Mouse (Mus musculus) heart, embryonic 16.5 days (tissue): ENCODE data around the gene Maml3. TPM values are rescaled to one million over a fixed set of nuclear protein-coding genes. Genes with fewer than 3 reads are reported as not detected.

Source experiments
- ATAC-seq: fragments of 200-750 bp; cut with Nextera tagmentation; replicated peaks from 2 replicates; pipeline ENCODE4 v1.8.0; 2017; ENCODE audit warnings: moderate number of reproducible peaks; ENCODE audit not compliant: insufficient read depth, low FRiP score; ENCODE audit errors: extremely low read depth
- H3K27ac ChIP-seq: fragments of 300-500 bp; sonication (generic); 2 replicates; pipeline ENCODE4 v1.5.1; 2014; ENCODE audit warnings: mild to moderate bottlenecking, low read length, control low read depth, moderate library complexity
- H3K27me3 ChIP-seq: fragments of 300-500 bp; sonication (generic); 2 replicates; pipeline ENCODE4 v1.6.1; 2014; ENCODE audit warnings: low read length, mixed read lengths; ENCODE audit not compliant: control insufficient read depth, insufficient read depth
- H3K36me3 ChIP-seq: fragments of 300-500 bp; sonication (generic); 2 replicates; pipeline ENCODE4 v1.6.1; 2014; ENCODE audit not compliant: control insufficient read depth, insufficient read depth
- H3K4me1 ChIP-seq: fragments of 300-500 bp; sonication (generic); 2 replicates; pipeline ENCODE4 v1.6.1; 2014; ENCODE audit warnings: low read length, mixed read lengths; ENCODE audit not compliant: control insufficient read depth, insufficient read depth
- H3K4me2 ChIP-seq: fragments of 300-500 bp; sonication (generic); 2 replicates; pipeline ENCODE4 v1.6.1; 2014; ENCODE audit warnings: low read depth, mild to moderate bottlenecking, control low read depth, low read length
- H3K4me3 ChIP-seq: fragments of 300-500 bp; sonication (generic); 2 replicates; pipeline ENCODE4 v1.5.1; 2014; ENCODE audit warnings: mild to moderate bottlenecking, control low read depth, low read length
- H3K9ac ChIP-seq: fragments of 300-500 bp; sonication (generic); 2 replicates; pipeline ENCODE4 v1.6.1; 2014; ENCODE audit warnings: low read length, control low read depth
- H3K9me3 ChIP-seq: fragments of 300-500 bp; sonication (generic); replicated peaks from 2 replicates; pipeline ENCODE4 v1.6.1; 2016; ENCODE audit warnings: low read length; ENCODE audit not compliant: control insufficient read depth
- WGBS: fragments of 180-500 bp; shearing (Covaris S2); extraction: QIAGEN DNeasy Blood & Tissue Kit; methylation state at CpG from one replicate; pipeline ENCODE4 v1.1.7; 2014; 5-methylcytosine and 5-hydroxymethylcytosine counted together
- polyA plus RNA-seq: library from polyadenylated mRNA; unstranded; fragments of >200 nt; fragmentation: Nextera tagmentation; extraction: Ambion mirVana; gene quantifications from 2 replicates; pipeline ENCODE4 v1.2.1, GENCODE M21; 2015

The Maml3 gene
- polyA plus RNA-seq, 1 experiment from 2014 or later = 2.6 TPM

DNA sequence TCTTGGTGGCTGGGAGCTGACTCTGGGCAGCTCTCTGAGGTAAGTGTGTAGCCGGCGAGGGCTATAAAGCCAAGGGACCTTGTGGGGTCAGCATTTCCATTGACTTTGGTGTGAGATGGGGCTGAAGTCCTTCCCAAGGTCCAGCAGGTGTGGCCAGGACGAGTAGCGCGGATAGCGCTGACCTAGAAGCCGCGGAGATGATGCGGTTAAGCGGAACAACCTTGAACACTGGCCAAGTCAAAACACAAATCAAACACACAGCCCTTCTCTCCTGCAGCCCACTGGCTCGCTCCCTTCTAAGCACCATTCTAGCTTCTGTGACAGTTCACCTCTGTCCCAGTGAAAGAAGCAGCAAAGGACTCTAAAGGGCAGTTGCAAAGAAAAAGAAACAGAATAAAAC, 225.7 kb downstream of the Maml3 start:
- no peaks in the 10 kb centered on the region for H3K27me3 ChIP-seq
- H3K4me2 ChIP-seq = no peak overlapping the region
- WGBS = 84% methylated on average over 11 of the region's 11 CpGs
- ATAC-seq = no peak
- H3K9ac ChIP-seq = no peak overlapping the region
- no peaks in the 10 kb centered on the region for H3K36me3 ChIP-seq
- H3K4me3 ChIP-seq = no peak overlapping the region
- H3K9me3 ChIP-seq = no peaks in the 10 kb centered on the region
- H3K27ac ChIP-seq = peak overlapping the region; percentile 21; the same call in 1 of the 2 replicates
- H3K4me1 ChIP-seq = peaks cover 29% of the 10 kb centered on the region

DNA sequence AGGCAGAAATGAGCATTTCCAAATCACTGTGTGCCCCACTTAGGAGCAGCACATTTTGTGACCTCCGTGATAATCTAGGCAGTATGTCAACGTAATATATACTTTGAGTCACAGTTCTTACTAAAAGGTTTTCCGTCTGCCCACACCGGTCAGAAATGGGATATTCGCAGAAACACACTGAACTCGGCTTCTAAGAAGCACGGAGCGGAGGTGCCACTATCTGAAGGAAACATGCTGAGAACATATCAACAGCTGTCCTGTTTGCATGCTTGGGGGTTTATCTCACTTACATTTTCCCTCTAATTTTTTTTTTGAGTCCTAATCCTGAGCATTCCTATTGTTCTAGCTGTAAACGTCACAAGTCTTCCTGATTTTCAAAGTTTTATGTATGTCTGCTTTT, 226.3 kb downstream of the Maml3 start:
- WGBS = 66% methylated on average over 9 of the region's 9 CpGs
- no peaks in the 10 kb centered on the region for H3K27me3 ChIP-seq
- H3K4me3 ChIP-seq = no peak overlapping the region
- no peaks in the 10 kb centered on the region for H3K36me3 ChIP-seq
- ATAC-seq = no peak
- H3K9me3 ChIP-seq = no peaks in the 10 kb centered on the region
- peaks cover 33% of the 10 kb centered on the region for H3K4me1 ChIP-seq
- no peak overlapping the region for H3K27ac ChIP-seq
- H3K4me2 ChIP-seq = no peak overlapping the region
- H3K9ac ChIP-seq = no peak overlapping the region

DNA sequence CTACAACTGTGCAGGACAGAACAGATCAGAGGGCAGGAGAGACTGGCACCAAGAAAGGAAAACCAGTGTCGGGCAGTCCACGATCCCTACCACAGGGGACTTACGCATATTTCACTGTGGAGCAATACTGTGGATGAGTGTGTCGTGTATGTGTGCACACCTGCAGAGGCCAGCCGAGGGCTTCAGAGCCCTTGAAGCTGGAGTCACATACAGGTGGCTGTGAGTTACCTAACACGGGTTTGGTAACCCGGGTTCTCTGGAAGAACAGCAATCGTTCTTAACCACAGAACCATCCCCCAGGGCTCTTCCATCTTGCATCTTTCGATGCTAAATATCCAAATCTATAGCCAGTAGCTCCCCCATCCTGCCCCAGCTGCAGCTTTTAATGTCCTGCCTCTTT, 228.1 kb downstream of the Maml3 start:
- WGBS = 90% methylated on average over 9 of the region's 9 CpGs

DNA sequence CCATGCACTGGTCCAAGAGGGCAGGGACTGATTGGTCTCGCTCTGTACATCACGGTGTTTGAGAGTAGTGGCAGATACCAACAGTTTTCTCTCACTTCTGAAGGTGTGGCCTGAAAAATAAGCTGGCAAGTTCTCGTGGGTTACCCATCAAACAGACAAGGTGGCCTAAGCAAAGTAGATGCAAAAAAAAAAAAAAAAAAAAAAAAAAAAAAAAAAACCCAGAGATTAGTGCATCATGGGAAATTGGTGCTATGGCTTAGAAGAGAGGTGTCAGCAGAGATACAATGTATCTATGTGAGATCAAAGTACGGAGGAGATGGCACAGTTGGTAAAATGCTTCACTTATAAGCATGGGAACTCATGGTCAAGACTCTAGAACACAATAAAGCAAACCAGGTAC, 229.2 kb downstream of the Maml3 start:
- Histone ChIP-seq H3K9ac (no peak overlapping the region), H3K4me3 (no peak overlapping the region), H3K4me1 (peaks cover 16% of the 10 kb centered on the region; the same call in 1 of the 2 replicates), H3K4me2 (no peak overlapping the region), H3K27me3 (no peaks in the 10 kb centered on the region), H3K9me3 (no peaks in the 10 kb centered on the region), H3K36me3 (no peaks in the 10 kb centered on the region), H3K27ac (no peak overlapping the region)
- WGBS = 87% methylated on average over 4 of the region's 4 CpGs
- no peak for ATAC-seq

More for the DNA sequence above, 228.1 kb downstream of the Maml3 start:
- no peaks in the 10 kb centered on the region for H3K9me3 ChIP-seq
- H3K36me3 ChIP-seq = no peaks in the 10 kb centered on the region
- ATAC-seq = no peak
- H3K27me3 ChIP-seq = no peaks in the 10 kb centered on the region
- H3K4me2 ChIP-seq = no peak overlapping the region
- H3K4me3 ChIP-seq = no peak overlapping the region
- H3K9ac ChIP-seq = no peak overlapping the region
- H3K27ac ChIP-seq = no peak overlapping the region
- peaks cover 25% of the 10 kb centered on the region for H3K4me1 ChIP-seq

- Histone ChIP-seq H3K9ac (no peak overlapping the region), H3K27ac (no peak overlapping the region), H3K9me3 (no peaks in the 10 kb centered on the region), H3K4me1 (peaks cover 14% of the 10 kb centered on the region), H3K4me2 (no peak overlapping the region), H3K27me3 (no peaks in the 10 kb centered on the region), H3K4me3 (no peak overlapping the region), H3K36me3 (no peaks in the 10 kb centered on the region)
- no peak for ATAC-seq
- 45% methylated on average over 3 of the region's 3 CpGs for whole genome bisulfite sequencing
Measured at GRCm38 (mm10) chr3:51874252-51874651, 230.6 kb downstream of the Maml3 start.

DNA sequence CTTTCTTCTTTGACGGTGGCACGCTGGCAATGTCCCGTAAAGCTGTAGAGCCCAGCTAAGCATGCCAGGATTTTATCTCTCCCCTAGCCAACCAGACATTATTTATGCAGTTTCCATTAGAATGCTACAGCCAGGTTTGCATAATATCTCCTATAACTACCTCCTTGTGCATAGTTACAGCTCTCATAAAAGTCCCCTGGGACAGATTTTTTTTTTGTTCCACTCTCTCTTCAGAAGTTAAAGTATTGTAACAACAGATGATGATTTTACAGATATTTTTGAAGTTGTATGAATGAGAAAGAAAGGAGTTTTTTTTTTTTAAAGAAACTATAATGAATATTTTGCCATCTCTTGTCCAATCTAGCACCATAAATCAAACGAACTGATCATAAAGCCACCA, 232.1 kb downstream of the Maml3 start:
- no peak overlapping the region for H3K27ac ChIP-seq
- whole genome bisulfite sequencing = 74% methylated on average over 4 of the region's 4 CpGs
- no peak overlapping the region for H3K9ac ChIP-seq
- no peak overlapping the region for H3K4me3 ChIP-seq
- H3K9me3 ChIP-seq = no peaks in the 10 kb centered on the region
- no peaks in the 10 kb centered on the region for H3K36me3 ChIP-seq
- H3K4me2 ChIP-seq = no peak overlapping the region
- peaks cover 19% of the 10 kb centered on the region for H3K4me1 ChIP-seq
- no peak for ATAC-seq
- no peaks in the 10 kb centered on the region for H3K27me3 ChIP-seq

- no peaks in the 10 kb centered on the region for H3K9me3 ChIP-seq
- no peaks in the 10 kb centered on the region for H3K36me3 ChIP-seq
- H3K27ac ChIP-seq = no peak overlapping the region
- no peak overlapping the region for H3K4me3 ChIP-seq
- H3K4me1 ChIP-seq = peaks cover 19% of the 10 kb centered on the region
- no peak overlapping the region for H3K4me2 ChIP-seq
- WGBS = 74% methylated on average over 4 of the region's 4 CpGs
- H3K27me3 ChIP-seq = no peaks in the 10 kb centered on the region
- no peak overlapping the region for H3K9ac ChIP-seq
- ATAC-seq = no peak
Measured at GRCm38 (mm10) chr3:51871346-51871745, 233.5 kb downstream of the Maml3 start.

GRCm38 (mm10) chr3:51869980-51870379, 234.9 kb downstream of the Maml3 start:
- WGBS = 72% methylated on average over 6 of the region's 6 CpGs
- no peak for ATAC-seq
- Histone ChIP-seq H3K27ac (no peak overlapping the region), H3K4me2 (no peak overlapping the region), H3K9ac (no peak overlapping the region), H3K4me1 (peaks cover 19% of the 10 kb centered on the region), H3K27me3 (no peaks in the 10 kb centered on the region), H3K9me3 (no peaks in the 10 kb centered on the region), H3K4me3 (no peak overlapping the region), H3K36me3 (no peaks in the 10 kb centered on the region)

DNA sequence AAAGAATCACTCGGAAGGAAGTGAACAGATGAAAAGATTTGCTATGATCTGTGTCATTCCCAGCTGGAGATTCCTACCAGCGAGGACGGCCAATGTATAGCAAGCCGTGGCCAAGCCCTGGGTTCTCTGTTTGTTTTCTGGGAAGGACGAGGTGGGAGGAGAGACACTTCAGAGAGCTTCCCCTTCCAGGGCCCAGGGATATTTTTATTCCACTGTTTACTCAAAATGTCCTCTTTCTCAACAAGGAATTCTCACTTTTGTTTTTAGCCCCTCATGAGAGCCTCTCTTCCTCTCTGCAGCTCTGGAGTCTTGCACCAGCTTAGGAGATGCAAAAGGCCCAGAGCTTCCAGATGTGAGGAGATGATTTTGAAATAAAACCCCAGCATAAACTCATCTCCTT, 236.0 kb downstream of the Maml3 start:
- Histone ChIP-seq H3K4me3 (no peak overlapping the region), H3K9me3 (no peaks in the 10 kb centered on the region), H3K4me2 (0 out of 2 replicates have a peak overlapping the region, but pooled peaks have one; percentile 4), H3K9ac (no peak overlapping the region), H3K4me1 (peaks cover 14% of the 10 kb centered on the region), H3K27me3 (no peaks in the 10 kb centered on the region), H3K27ac (0 out of 2 replicates have a peak overlapping the region, but pooled peaks have one; percentile 51), H3K36me3 (no peaks in the 10 kb centered on the region)
- no peak for ATAC-seq
- WGBS = 38% methylated on average over 5 of the region's 5 CpGs
